Mouse (Mus musculus) kidney, embryonic 14.5 days (tissue): Measurements from ENCODE around the gene Col18a1. TPM values are rescaled to one million over a fixed set of nuclear protein-coding genes. Genes with fewer than 3 reads are reported as not detected.
A peak's percentile ranks its signal among the peaks of the same experiment; 100 is the strongest.

Experiments used
- ATAC-seq: fragments of 200-750 bp; cut with Nextera tagmentation; 2 replicates; pipeline ENCODE4 v1.8.0; 2017; ENCODE audit warnings: moderate number of reproducible peaks, mild to moderate bottlenecking, moderate TSS enrichment, moderate library complexity; ENCODE audit not compliant: low FRiP score, low TSS enrichment
- H3K27ac ChIP-seq: fragments of 300-500 bp; sonication (generic); 2 replicates; pipeline ENCODE4 v1.5.1; 2014; ENCODE audit warnings: low read depth, mild to moderate bottlenecking, low read length, moderate library complexity, mixed read lengths
- H3K27me3 ChIP-seq: fragments of 300-500 bp; sonication (generic); 2 replicates; pipeline ENCODE4 v1.6.1; 2014; ENCODE audit warnings: mild to moderate bottlenecking, low read length; ENCODE audit not compliant: control insufficient read depth, insufficient read depth
- H3K36me3 ChIP-seq: fragments of 300-500 bp; sonication (generic); 2 replicates; pipeline ENCODE4 v1.6.1; 2014; ENCODE audit warnings: low read length, mixed read lengths; ENCODE audit not compliant: control insufficient read depth, insufficient read depth
- H3K4me1 ChIP-seq: fragments of 300-500 bp; sonication (generic); 2 replicates; pipeline ENCODE4 v1.6.1; 2014; ENCODE audit warnings: low read length, mixed read lengths; ENCODE audit not compliant: control insufficient read depth, insufficient read depth
- H3K4me2 ChIP-seq: fragments of 300-500 bp; sonication (generic); replicated peaks from 2 replicates; pipeline ENCODE4 v1.6.1; 2014; ENCODE audit warnings: low read depth, mild to moderate bottlenecking, low read length
- H3K4me3 ChIP-seq: fragments of 300-500 bp; sonication (generic); 2 replicates; pipeline ENCODE4 v1.5.1; 2014; ENCODE audit warnings: mild to moderate bottlenecking, low read length
- H3K9ac ChIP-seq: fragments of 300-500 bp; sonication (generic); 2 replicates; pipeline ENCODE4 v1.6.1; 2014; ENCODE audit warnings: low read depth, mild to moderate bottlenecking, low read length, moderate library complexity
- H3K9me3 ChIP-seq: fragments of 300-500 bp; sonication (generic); 2 replicates; pipeline ENCODE4 v1.6.1; 2016; ENCODE audit warnings: low read length; ENCODE audit not compliant: control insufficient read depth
- WGBS: fragments of 180-500 bp; shearing (Covaris S2); extraction: QIAGEN DNeasy Blood & Tissue Kit; methylation state at CpG from one replicate; pipeline ENCODE4 v1.1.7; 2014; 5-methylcytosine and 5-hydroxymethylcytosine counted together
- polyA plus RNA-seq: library from polyadenylated mRNA; unstranded; fragments of >200 nt; fragmentation: Nextera tagmentation; extraction: Ambion mirVana; gene quantifications from 2 replicates; pipeline ENCODE4 v1.2.1, GENCODE M21; 2014

Gene Col18a1
- polyA plus RNA-seq, 1 experiment from 2014 or later, result 140 TPM

DNA sequence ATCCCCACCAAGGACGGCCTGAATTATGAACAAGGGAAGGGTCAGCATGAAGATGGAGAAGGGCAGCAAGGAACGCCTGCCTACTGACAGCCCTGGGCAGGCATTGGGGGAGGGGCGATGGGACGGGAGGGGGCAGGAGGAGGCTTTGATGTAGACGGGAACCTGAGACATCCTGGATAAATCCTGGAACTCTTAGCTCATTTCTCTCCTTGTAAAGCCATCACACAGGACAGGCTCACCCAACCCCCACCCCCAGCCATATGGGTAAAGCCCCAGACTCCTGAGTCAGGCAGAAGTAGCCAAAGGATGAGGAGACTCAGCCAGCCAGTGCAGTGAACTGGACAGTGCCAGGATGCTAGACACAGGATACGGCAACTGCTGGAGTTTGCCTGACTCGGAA is 161.4 kb downstream of the Col18a1 start:
- Histone ChIP-seq H3K4me3 (no peak overlapping the region), H3K9ac (no peak overlapping the region)
- 10% methylated on average over 7 of the region's 7 CpGs for WGBS

More for the DNA sequence above, 161.4 kb downstream of the Col18a1 start:
- Histone ChIP-seq H3K9me3 (no peaks in the 10 kb centered on the region), H3K36me3 (no peaks in the 10 kb centered on the region), H3K27ac (no peak overlapping the region), H3K27me3 (no peaks in the 10 kb centered on the region), H3K4me1 (peaks cover 14% of the 10 kb centered on the region; the same call in 1 of the 2 replicates), H3K4me2 (no peak overlapping the region)
- ATAC-seq, result peak; percentile 48

Other genes starting within 250 kb of the Col18a1 start
- 19.7 and 28.4 TPM in 2 replicates for gene Pcbp3, start 204.7 kb downstream of the Col18a1 start, polyA plus RNA-seq
- 34.1 and 40.9 TPM in 2 replicates for gene Slc19a1, start 134.3 kb downstream of the Col18a1 start, polyA plus RNA-seq
- gene Pofut2, start 92.7 kb upstream of the Col18a1 start, polyA plus RNA-seq, result 96.3 and 112 TPM in 2 replicates